Mouse (Mus musculus) large intestine, adult 2 months (tissue): ENCODE measurements around the gene Ddx18. TPM values are rescaled to one million over a fixed set of nuclear protein-coding genes. Genes with fewer than 3 reads are reported as not detected.

ENCODE experiments used
- DNase-seq: peaks from one replicate; pipeline ENCODE4 v3.0.0-alpha.2; 2012; ENCODE audit warnings: low read depth, low spot score
- WGBS: fragments of 180-500 bp; shearing (Covaris S2); methylation state at CpG from one replicate; pipeline ENCODE4 v1.1.7; 2018; 5-methylcytosine and 5-hydroxymethylcytosine counted together
- polyA plus RNA-seq: library from polyadenylated mRNA; depleted of rRNA; stranded (reverse); fragments of >200 nt; gene quantifications from 2 replicates; pipeline ENCODE4 v1.2.3, GENCODE M21; 2012; rRNA removed

The Ddx18 gene
- polyA plus RNA-seq, 1 experiment, result 25.9 TPM

GRCm38 (mm10) chr1:121529286-121529685 is 38.5 kb downstream of the Ddx18 start:
- WGBS, result 78% methylated on average over 6 of the region's 6 CpGs
- DNase-seq, result no peak

DNA sequence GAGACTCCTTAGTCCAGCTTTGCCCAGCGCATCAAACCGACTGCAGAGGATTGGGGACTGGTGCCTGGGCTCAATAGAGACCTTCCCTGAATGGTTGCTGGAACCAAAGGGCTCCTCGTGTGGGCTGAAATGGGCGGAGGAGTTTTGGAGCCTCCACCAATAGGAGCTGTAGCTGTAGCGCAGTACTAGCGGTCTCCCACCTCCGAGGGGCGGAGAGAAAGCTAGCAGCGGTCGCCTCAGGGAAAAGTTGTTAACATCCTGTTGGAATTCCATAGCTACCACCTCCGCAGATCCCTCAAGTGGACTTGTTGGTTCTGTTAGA is 39.4 kb downstream of the Ddx18 start, which contains the start of gene Htr5b:
Gene Htr5b, minus strand, starts transcription at position 67 of the 322 bp plus-strand sequence.
- DNase-seq, result no peak
- 7% methylated on average over 11 of the region's 11 CpGs for WGBS

GRCm38 (mm10) chr1:121527600-121528398 is 40.0 kb downstream of the Ddx18 start:
- DNase-seq, result no peak
- WGBS, result 22% methylated on average over 55 of the region's 55 CpGs

DNA sequence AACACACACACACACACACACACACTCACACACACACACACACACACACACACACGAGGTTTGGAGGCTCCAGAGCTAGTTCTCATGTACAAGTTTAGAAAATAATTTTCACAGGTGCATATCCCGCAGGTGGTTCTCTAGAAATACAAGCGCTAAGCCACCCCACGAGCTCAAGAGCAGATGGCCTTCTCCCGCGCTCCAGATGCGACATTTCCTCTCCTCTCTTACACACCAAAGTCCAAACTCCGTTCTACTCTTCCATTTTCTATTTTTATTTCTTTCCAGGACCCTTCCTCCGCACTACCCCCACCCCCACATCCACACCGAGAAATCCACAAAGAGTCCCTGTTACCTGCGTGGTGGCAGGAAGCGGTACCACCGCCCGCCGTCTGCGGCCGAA is 40.7 kb downstream of the Ddx18 start:
- WGBS, result 42% methylated on average over 17 of the region's 17 CpGs
- DNase-seq, result no peak

GRCm38 (mm10) chr1:121518609-121519008 is 49.2 kb downstream of the Ddx18 start:
- DNase-seq, result no peak
- 57% methylated on average over 1 of the region's 1 CpGs for WGBS

DNA sequence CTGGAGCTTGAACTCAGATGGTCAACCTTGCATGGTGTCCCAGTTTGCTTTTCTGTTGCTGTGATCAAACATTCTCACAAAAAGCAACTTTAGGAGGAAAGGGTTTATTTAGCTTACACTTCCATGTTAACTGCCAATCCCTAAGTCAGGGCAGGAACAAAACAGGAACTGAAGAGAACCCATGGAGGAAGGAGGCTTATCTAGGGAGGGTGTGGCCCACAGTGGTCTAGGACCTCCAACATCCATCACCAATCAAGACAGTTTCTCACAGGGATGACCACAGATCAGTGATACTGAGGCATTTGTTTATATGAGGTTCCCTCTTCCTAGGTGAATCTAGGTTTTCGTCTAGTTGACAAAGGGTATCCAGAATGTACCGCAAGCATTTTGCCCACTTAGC is 55.8 kb downstream of the Ddx18 start:
- WGBS, result 93% methylated on average over 2 of the region's 2 CpGs
- DNase-seq, result no peak

GRCm38 (mm10) chr1:121511186-121511585 is 56.6 kb downstream of the Ddx18 start:
- 37% methylated on average over 2 of the region's 2 CpGs for WGBS

DNA sequence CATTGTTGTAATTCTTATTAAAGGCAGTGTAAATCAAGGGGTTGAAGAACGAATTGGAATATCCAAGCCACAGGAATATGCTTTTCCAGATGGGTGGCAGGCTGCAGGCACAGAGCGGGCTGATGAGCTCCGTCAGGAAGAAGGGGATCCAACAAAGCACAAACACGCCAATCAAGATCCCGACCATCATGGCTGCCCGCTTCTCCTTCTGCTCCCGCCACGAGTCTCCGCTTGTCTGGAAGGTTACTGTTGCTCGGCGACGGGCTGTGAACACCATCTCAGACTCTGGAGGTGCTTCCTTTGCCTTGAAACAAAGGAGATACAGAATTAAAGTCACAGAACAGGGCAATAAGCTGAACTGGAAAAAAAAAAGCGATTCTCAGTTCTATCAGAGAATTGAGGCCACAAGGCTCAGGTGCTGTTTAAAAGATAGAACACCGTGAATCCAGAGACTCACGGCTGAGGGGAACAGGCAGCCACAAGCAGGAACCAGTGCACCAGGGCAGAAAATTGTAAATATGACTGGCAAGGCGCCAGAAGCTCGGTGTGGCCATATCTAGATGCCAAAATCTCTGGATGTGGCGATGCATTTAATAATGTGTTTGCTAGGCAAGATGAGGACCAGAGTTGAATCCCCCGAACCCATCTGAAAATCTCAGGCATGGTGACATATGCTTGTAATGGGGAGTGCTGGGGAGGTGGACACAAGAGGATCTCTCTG is 57.2 kb downstream of the Ddx18 start:
- no peak for DNase-seq
- WGBS, result 81% methylated on average over 19 of the region's 19 CpGs

More at GRCm38 (mm10) chr1:121511186-121511585, 56.6 kb downstream of the Ddx18 start:
- DNase-seq, result no peak

GRCm38 (mm10) chr1:121508729-121509128 is 59.1 kb downstream of the Ddx18 start:
- DNase-seq, result no peak
- 89% methylated on average over 2 of the region's 2 CpGs for WGBS

Other genes starting within 250 kb of the Ddx18 start
- gene Insig2, start 235.4 kb downstream of the Ddx18 start, polyA plus RNA-seq, result 59.3 and 59.4 TPM in 2 replicates
- 8.0 and 12.6 TPM in 2 replicates for gene Ccdc93, start 136.9 kb downstream of the Ddx18 start, polyA plus RNA-seq
- gene Htr5b, start 39.5 kb downstream of the Ddx18 start, polyA plus RNA-seq, result not detected in 2 replicates